Mouse (Mus musculus): ENCODE data around the gene Nrxn2.

Nrxn2 gene

GRCm38 (mm10) chr19:6541521-6541920, 123.0 kb downstream of the Nrxn2 start:
- DNase-seq (ENCODE audit: low spot score in 2 of 2) = no peak

GRCm38 (mm10) chr19:6542367-6543034, 124.0 kb downstream of the Nrxn2 start, which contains the start of gene Slc22a12:
TSS of gene Slc22a12 (minus strand) at chr19:6543032.
- DNase-seq (ENCODE audit: low spot score in 2 of 2) = no peak

- DNase-seq (ENCODE audit: low spot score in 2 of 2) = no peak
Measured at GRCm38 (mm10) chr19:6543035-6543383, 124.5 kb downstream of the Nrxn2 start.

- no peak for DNase-seq (ENCODE audit: low spot score in 2 of 2)
Measured at GRCm38 (mm10) chr19:6543518-6543917, 125.0 kb downstream of the Nrxn2 start.

- no peak for DNase-seq (ENCODE audit: low spot score in 2 of 2)
Measured at GRCm38 (mm10) chr19:6544712-6545111, 126.2 kb downstream of the Nrxn2 start.

GRCm38 (mm10) chr19:6545481-6545880, 127.0 kb downstream of the Nrxn2 start:
- DNase-seq (ENCODE audit: low spot score in 2 of 2) = no peak

- DNase-seq (ENCODE audit: low spot score in 2 of 2) = no peak
Measured at GRCm38 (mm10) chr19:6546096-6546495, 127.6 kb downstream of the Nrxn2 start.

GRCm38 (mm10) chr19:6547801-6548200, 129.3 kb downstream of the Nrxn2 start:
- no peak for DNase-seq (ENCODE audit: low spot score in 2 of 2)

- no peak for DNase-seq (ENCODE audit: low spot score in 2 of 2)
Measured at GRCm38 (mm10) chr19:6548431-6549410, 130.2 kb downstream of the Nrxn2 start.

GRCm38 (mm10) chr19:6549566-6549965, 131.0 kb downstream of the Nrxn2 start:
- DNase-seq (ENCODE audit: low spot score in 2 of 2) = peak in 1 of 2 experiments; percentile 74

- DNase-seq (ENCODE audit: low spot score in 2 of 2) = no peak
Measured at GRCm38 (mm10) chr19:6551215-6551614, 132.7 kb downstream of the Nrxn2 start.

- DNase-seq (ENCODE audit: low spot score in 2 of 2) = peak in 1 of 2 experiments; percentile 67
Measured at GRCm38 (mm10) chr19:6552302-6553028, 133.9 kb downstream of the Nrxn2 start.

- no peak for DNase-seq (ENCODE audit: low spot score in 2 of 2)
Measured at GRCm38 (mm10) chr19:6553174-6553573, 134.6 kb downstream of the Nrxn2 start.

GRCm38 (mm10) chr19:6553819-6554582, 135.5 kb downstream of the Nrxn2 start:
- DNase-seq (ENCODE audit: low spot score in 2 of 2) = no peak

- no peak for DNase-seq (ENCODE audit: low spot score in 2 of 2)
Measured at GRCm38 (mm10) chr19:6559576-6559975, 141.0 kb downstream of the Nrxn2 start.

GRCm38 (mm10) chr19:6560246-6560815, 141.8 kb downstream of the Nrxn2 start:
- DNase-seq (ENCODE audit: low spot score in 2 of 2) = no peak

- DNase-seq (ENCODE audit: low spot score in 2 of 2) = no peak
Measured at GRCm38 (mm10) chr19:6565136-6565535, 146.6 kb downstream of the Nrxn2 start.

- no peak for DNase-seq (ENCODE audit: low spot score in 2 of 2)
Measured at GRCm38 (mm10) chr19:6566450-6566849, 147.9 kb downstream of the Nrxn2 start.

- no peak for DNase-seq (ENCODE audit: low spot score in 2 of 2)
Measured at GRCm38 (mm10) chr19:6569021-6569420, 150.5 kb downstream of the Nrxn2 start.

- DNase-seq (ENCODE audit: low spot score in 2 of 2) = no peak
Measured at GRCm38 (mm10) chr19:6569561-6569960, 151.0 kb downstream of the Nrxn2 start.

- DNase-seq (ENCODE audit: low spot score in 2 of 2) = no peak
Measured at GRCm38 (mm10) chr19:6571476-6571875, 152.9 kb downstream of the Nrxn2 start.
